Mouse (Mus musculus) intestine, embryonic 14.5 days (tissue): Measurements from ENCODE around the gene E130218I03Rik. TPM values are rescaled to one million over a fixed set of nuclear protein-coding genes. Genes with fewer than 3 reads are reported as not detected.

ENCODE experiments used
- ATAC-seq: fragments of 200-750 bp; cut with Nextera tagmentation; replicated peaks from 2 replicates; pipeline ENCODE4 v1.8.0; 2017; ENCODE audit warnings: low read depth, moderate number of reproducible peaks, moderate TSS enrichment, moderate library complexity; ENCODE audit not compliant: low FRiP score, low TSS enrichment
- DNase-seq: peaks from one replicate; pipeline ENCODE4 v3.0.0-alpha.2; 2018; ENCODE audit warnings: low spot score
- H3K27ac ChIP-seq: fragments of 300-500 bp; sonication (generic); 2 replicates; pipeline ENCODE4 v1.5.1; 2014; ENCODE audit warnings: low read depth, mild to moderate bottlenecking, control low read depth
- H3K27me3 ChIP-seq: fragments of 300-500 bp; sonication (generic); replicated peaks from 2 replicates; pipeline ENCODE4 v1.6.1; 2014; ENCODE audit warnings: low read length, control low read depth; ENCODE audit not compliant: control insufficient read depth, insufficient read depth
- H3K36me3 ChIP-seq: fragments of 300-500 bp; sonication (generic); 2 replicates; pipeline ENCODE4 v1.6.1; 2014; ENCODE audit warnings: low read length, control low read depth; ENCODE audit not compliant: control insufficient read depth, insufficient read depth
- H3K4me1 ChIP-seq: fragments of 300-500 bp; sonication (generic); replicated peaks from 2 replicates; pipeline ENCODE4 v1.6.1; 2014; ENCODE audit warnings: low read length, control low read depth, mixed read lengths; ENCODE audit not compliant: control insufficient read depth, insufficient read depth
- H3K4me2 ChIP-seq: fragments of 300-500 bp; sonication (generic); 2 replicates; pipeline ENCODE4 v1.6.1; 2014; ENCODE audit warnings: low read length
- H3K4me3 ChIP-seq: fragments of 300-500 bp; sonication (generic); 2 replicates; pipeline ENCODE4 v1.5.1; 2014; ENCODE audit warnings: low read depth, low read length, control low read depth, mixed read lengths
- H3K9ac ChIP-seq: fragments of 300-500 bp; sonication (generic); 2 replicates; pipeline ENCODE4 v1.6.1; 2014; ENCODE audit warnings: mild to moderate bottlenecking, low read length
- H3K9me3 ChIP-seq: fragments of 300-500 bp; sonication (generic); 2 replicates; pipeline ENCODE4 v1.6.1; 2016; ENCODE audit warnings: low read length, control low read depth; ENCODE audit not compliant: control insufficient read depth
- WGBS: fragments of 180-500 bp; shearing (Covaris S2); extraction: QIAGEN DNeasy Blood & Tissue Kit; methylation state at CpG from one replicate; pipeline ENCODE4 v1.1.7; 2014; 5-methylcytosine and 5-hydroxymethylcytosine counted together
- polyA plus RNA-seq: library from polyadenylated mRNA; unstranded; fragments of >200 nt; fragmentation: Nextera tagmentation; extraction: Ambion mirVana; gene quantifications from 2 replicates; pipeline ENCODE4 v1.2.1, GENCODE M21; 2014

Gene E130218I03Rik
- polyA plus RNA-seq, 1 experiment from 2014 or later: 0.41 TPM

- no peak overlapping the region for H3K27ac ChIP-seq
- DNase-seq (no peak), ATAC-seq (no peak)
- no peaks in the 10 kb centered on the region for H3K9me3 ChIP-seq
- no peak overlapping the region for H3K4me3 ChIP-seq
- H3K4me2 ChIP-seq: no peak overlapping the region
- H3K27me3 ChIP-seq: no peaks in the 10 kb centered on the region
- no peak overlapping the region for H3K9ac ChIP-seq
- 91% methylated on average over 7 of the region's 7 CpGs for WGBS
- 0 out of 2 replicates have a peak, but pooled peaks cover 3% of the 10 kb centered on the region for H3K4me1 ChIP-seq
- H3K36me3 ChIP-seq: peaks cover 12% of the 10 kb centered on the region; the same call in 1 of the 2 replicates
Measured at GRCm38 (mm10) chr4:134271979-134272378, 28.5 kb downstream of the E130218I03Rik start.

DNA sequence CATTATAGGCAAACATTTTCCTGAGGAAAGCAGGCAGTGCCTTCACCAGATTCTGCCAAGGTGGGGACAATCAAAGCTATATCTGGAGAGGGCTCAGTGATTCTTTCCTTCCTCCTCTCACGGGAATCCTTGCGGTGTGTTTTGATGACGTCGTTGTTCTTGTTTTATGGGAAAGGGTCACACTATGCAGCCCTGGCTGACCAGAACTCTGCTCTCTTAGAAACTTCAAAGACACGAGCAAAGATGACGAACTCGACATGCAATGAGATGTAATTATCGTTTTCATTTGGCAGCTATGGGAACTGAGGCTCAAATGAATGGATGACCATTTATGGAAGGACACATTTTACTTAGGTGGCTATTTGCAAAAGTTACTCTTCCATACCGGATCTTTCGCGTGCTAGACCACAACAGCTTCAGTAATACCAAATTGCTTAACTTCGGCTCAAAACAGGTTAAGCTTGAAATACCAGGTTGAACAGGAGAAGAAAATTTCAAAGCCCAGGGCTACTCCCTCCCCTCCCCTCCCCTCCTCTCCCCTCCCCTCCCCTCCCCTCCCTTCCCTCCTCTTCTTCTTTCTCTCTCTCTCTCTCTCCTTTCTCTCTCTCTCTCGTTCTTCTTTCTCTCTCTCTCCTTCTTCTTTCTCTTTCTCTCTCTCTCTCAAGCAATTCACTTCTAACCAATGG is 29.4 kb downstream of the E130218I03Rik start:
- 20% methylated on average over 13 of the region's 13 CpGs for WGBS
- DNase-seq (peak; percentile 56), ATAC-seq (no peak; the same call in 1 of the 2 replicates)
- Histone ChIP-seq H3K4me1 (0 out of 2 replicates have a peak, but pooled peaks cover 3% of the 10 kb centered on the region), H3K36me3 (peaks cover 21% of the 10 kb centered on the region), H3K27ac (0 out of 2 replicates have a peak overlapping the region, but pooled peaks have one; percentile 22), H3K4me2 (peak overlapping the region; percentile 39), H3K9ac (0 out of 2 replicates have a peak overlapping the region, but pooled peaks have one; percentile 20), H3K4me3 (peak overlapping the region; percentile 27), H3K9me3 (no peaks in the 10 kb centered on the region), H3K27me3 (no peaks in the 10 kb centered on the region)

DNA sequence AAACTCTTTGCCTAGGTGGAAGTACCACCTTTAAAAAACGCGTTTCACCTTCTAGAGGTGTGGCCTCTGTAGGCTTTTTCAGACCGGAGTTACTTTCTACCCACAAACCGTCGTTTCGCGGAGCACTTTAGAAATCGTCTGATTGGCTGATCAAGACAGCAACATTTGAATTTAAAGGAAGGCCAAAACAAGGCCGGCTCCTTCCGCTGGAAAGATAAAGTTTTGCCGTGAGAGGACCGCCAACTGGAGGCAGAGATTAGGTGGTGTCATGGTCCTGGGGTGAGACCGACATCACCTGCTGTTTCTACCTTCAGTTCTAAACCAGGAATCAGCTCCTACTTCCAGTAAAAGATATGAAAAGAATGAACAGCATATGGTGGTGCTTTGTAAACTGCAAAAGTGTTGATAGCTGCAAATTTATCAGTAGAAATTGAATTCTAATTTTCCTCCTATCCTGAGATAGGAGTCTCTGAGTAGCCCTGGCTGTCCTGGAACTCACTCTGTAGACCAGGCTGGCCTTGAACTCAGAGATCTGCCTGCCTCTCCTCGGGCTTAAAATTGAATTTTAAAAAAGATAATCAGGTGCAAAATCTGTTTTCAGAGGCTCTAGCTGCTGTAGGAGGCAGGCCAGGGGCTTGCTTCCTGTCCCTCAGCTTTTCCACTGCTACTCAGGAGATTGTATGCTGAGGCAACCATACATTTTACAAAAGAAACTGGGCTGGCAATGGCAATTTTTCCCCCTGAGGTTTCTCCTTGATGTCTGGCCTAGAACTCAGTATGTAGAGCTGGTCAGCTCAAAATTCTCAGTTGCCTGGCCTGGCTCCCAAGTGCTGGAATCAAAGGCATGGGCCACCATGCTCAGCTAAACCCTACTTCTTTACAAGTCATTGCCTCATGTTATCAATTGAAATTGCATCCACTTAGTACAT is 30.2 kb downstream of the E130218I03Rik start:
- Histone ChIP-seq H3K9ac (0 out of 2 replicates have a peak overlapping the region, but pooled peaks have one; percentile 20), H3K27me3 (no peaks in the 10 kb centered on the region), H3K4me2 (peak overlapping the region; percentile 39), H3K4me3 (peak overlapping the region; percentile 27), H3K9me3 (no peaks in the 10 kb centered on the region), H3K27ac (peak overlapping the region; percentile 22; the same call in 1 of the 2 replicates), H3K36me3 (peaks cover 29% of the 10 kb centered on the region), H3K4me1 (0 out of 2 replicates have a peak, but pooled peaks cover 3% of the 10 kb centered on the region)
- no peak for ATAC-seq
- peak; percentile 58 for DNase-seq
- WGBS: 4% methylated on average over 14 of the region's 14 CpGs

DNA sequence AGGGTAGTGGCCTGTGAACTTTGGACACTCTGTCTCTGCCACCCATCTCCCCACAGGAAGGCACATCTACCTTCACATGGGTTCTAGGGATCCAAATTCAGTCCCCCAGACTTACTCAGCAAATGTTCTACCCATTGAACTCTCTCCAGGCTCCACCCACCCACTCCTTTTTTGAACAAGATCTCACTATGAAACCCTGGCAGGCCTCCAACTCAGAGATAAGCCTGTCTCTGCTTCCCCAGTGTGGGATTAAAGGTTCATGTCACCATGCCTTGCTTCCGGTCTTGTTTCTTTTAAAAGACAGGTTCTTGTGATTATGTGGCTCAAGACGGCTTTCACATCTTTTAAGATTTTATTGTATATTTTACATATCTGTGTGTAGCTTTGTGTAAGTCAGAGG is 41.5 kb downstream of the E130218I03Rik start:
- Histone ChIP-seq H3K9ac (no peak overlapping the region), H3K4me2 (no peak overlapping the region), H3K4me1 (peaks cover 23% of the 10 kb centered on the region), H3K27me3 (no peaks in the 10 kb centered on the region), H3K27ac (no peak overlapping the region), H3K36me3 (peaks cover 48% of the 10 kb centered on the region), H3K4me3 (no peak overlapping the region), H3K9me3 (no peaks in the 10 kb centered on the region)
- no peak for DNase-seq
- 87% methylated on average over 2 of the region's 2 CpGs for WGBS
- no peak for ATAC-seq

- peak overlapping the region; percentile 89 for H3K4me2 ChIP-seq
- peak overlapping the region; percentile 99 for H3K27ac ChIP-seq
- H3K27me3 ChIP-seq: no peaks in the 10 kb centered on the region
- no peaks in the 10 kb centered on the region for H3K9me3 ChIP-seq
- H3K36me3 ChIP-seq: peaks cover 32% of the 10 kb centered on the region
- peak overlapping the region; percentile 91 for H3K9ac ChIP-seq
- 1% methylated on average over 59 of the region's 59 CpGs for WGBS
- ATAC-seq (peak; percentile 67), DNase-seq (no peak)
- peak overlapping the region; percentile 97 for H3K4me3 ChIP-seq
- peaks cover 23% of the 10 kb centered on the region for H3K4me1 ChIP-seq
Measured at GRCm38 (mm10) chr4:134286226-134287167, 43.0 kb downstream of the E130218I03Rik start.

GRCm38 (mm10) chr4:134287168-134287564 is 43.7 kb downstream of the E130218I03Rik start:
- peak; percentile 92 for ATAC-seq
- H3K36me3 ChIP-seq: peaks cover 26% of the 10 kb centered on the region
- peak overlapping the region; percentile 89 for H3K4me2 ChIP-seq
- peak overlapping the region; percentile 99 for H3K27ac ChIP-seq
- DNase-seq: peak; percentile 99
- no peaks in the 10 kb centered on the region for H3K27me3 ChIP-seq
- no peaks in the 10 kb centered on the region for H3K9me3 ChIP-seq
- H3K4me3 ChIP-seq: peak overlapping the region; percentile 97
- H3K4me1 ChIP-seq: peaks cover 23% of the 10 kb centered on the region
- H3K9ac ChIP-seq: peak overlapping the region; percentile 97
- 2% methylated on average over 40 of the region's 59 CpGs for WGBS

DNA sequence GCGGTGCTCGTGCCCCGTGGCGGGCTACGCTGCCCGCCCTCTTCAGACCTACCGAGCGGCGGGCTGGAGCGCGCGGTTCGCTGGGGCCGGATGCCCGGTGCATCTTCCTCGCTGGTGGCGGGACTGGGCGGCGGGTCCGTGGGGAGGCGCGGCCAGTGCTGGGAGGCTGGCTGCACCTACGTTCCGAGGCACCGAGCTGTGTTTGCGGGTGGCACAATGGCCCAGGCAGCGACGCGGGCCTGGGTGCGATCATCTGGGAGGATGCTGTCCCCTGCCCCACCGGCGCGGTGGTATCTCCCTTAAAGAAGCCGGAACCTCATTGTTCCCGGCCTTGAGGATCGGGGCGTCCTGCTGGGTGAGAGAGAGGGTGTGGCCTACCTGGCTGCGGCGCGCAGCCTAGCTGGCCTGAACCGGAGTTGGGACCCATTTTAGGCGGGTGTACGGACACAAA is 44.1 kb downstream of the E130218I03Rik start, which contains the start of gene Pdik1l:
TSS of gene Pdik1l (minus strand) at position 321 of the 451 bp plus-strand sequence.
- peak within 1 kb of the TSS; percentile 97 for H3K9ac ChIP-seq
- H3K27ac ChIP-seq: peak within 1 kb of the TSS; percentile 99
- H3K9me3 ChIP-seq: no peaks in the 10 kb centered on the region
- no peaks in the 10 kb centered on the region for H3K27me3 ChIP-seq
- H3K4me1 ChIP-seq: peaks cover 23% of the 10 kb centered on the region
- H3K36me3 ChIP-seq: peaks cover 21% of the 10 kb centered on the region
- peak; percentile 83 for ATAC-seq
- peak; percentile 91 for DNase-seq
- WGBS: under 1% methylated on average over 40 of the region's 43 CpGs
- H3K4me2 ChIP-seq: peak within 1 kb of the TSS; percentile 89
- H3K4me3 ChIP-seq: peak within 1 kb of the TSS; percentile 97
